Mouse (Mus musculus) forebrain, embryonic 15.5 days (tissue): ENCODE results near the gene Extl1. TPM values are rescaled to one million over a fixed set of nuclear protein-coding genes. Genes with fewer than 3 reads are reported as not detected.
"Not testable (repeated sequence)": the region's sequence is repeated elsewhere in the genome, so short reads cannot be mapped to it uniquely, and the experiment has no call there.

Source experiments
- ATAC-seq: fragments of 200-750 bp; cut with Nextera tagmentation; replicated peaks from 2 replicates; pipeline ENCODE4 v1.8.0; 2017; ENCODE audit warnings: mild to moderate bottlenecking, moderate TSS enrichment, moderate library complexity
- H3K27ac ChIP-seq: fragments of 300-500 bp; sonication (generic); replicated peaks from 2 replicates; pipeline ENCODE4 v1.5.1; 2015; ENCODE audit warnings: mild to moderate bottlenecking, inconsistent platforms
- H3K27me3 ChIP-seq: fragments of 300-500 bp; sonication (generic); 2 replicates; pipeline ENCODE4 v1.6.1; 2015; ENCODE audit warnings: inconsistent platforms
- H3K36me3 ChIP-seq: fragments of 300-500 bp; sonication (generic); 2 replicates; pipeline ENCODE4 v1.6.1; 2015; ENCODE audit warnings: mild to moderate bottlenecking, inconsistent platforms
- H3K4me1 ChIP-seq: fragments of 300-500 bp; sonication (generic); 2 replicates; pipeline ENCODE4 v1.6.1; 2015; ENCODE audit warnings: inconsistent platforms
- H3K4me2 ChIP-seq: fragments of 300-500 bp; sonication (generic); replicated peaks from 2 replicates; pipeline ENCODE4 v1.6.1; 2015; ENCODE audit warnings: mild to moderate bottlenecking, inconsistent platforms
- H3K4me3 ChIP-seq: fragments of 300-500 bp; sonication (generic); 2 replicates; pipeline ENCODE4 v1.5.1; 2015; ENCODE audit warnings: mild to moderate bottlenecking, inconsistent platforms
- H3K9ac ChIP-seq: fragments of 300-500 bp; sonication (generic); replicated peaks from 2 replicates; pipeline ENCODE4 v1.6.1; 2015; ENCODE audit warnings: mild to moderate bottlenecking, inconsistent platforms
- H3K9me3 ChIP-seq: fragments of 300-500 bp; sonication (generic); 2 replicates; pipeline ENCODE4 v1.6.1; 2016; ENCODE audit warnings: inconsistent platforms
- WGBS: fragments of 180-500 bp; shearing (Covaris S2); methylation state at CpG from one replicate; pipeline ENCODE4 v1.1.7; 2015; ENCODE audit warnings: mixed read lengths; 5-methylcytosine and 5-hydroxymethylcytosine counted together
- polyA plus RNA-seq: library from polyadenylated mRNA; unstranded; fragments of >200 nt; fragmentation: Nextera tagmentation; extraction: Ambion mirVana; gene quantifications from 2 replicates; pipeline ENCODE4 v1.2.1, GENCODE M21; 2015

Gene Extl1
- polyA plus RNA-seq, result 0.22 and 0.34 TPM in 2 replicates

GRCm38 (mm10) chr4:134383750-134384149, at the start of gene Extl1:
Gene Extl1, minus strand, starts transcription at chr4:134383850.
- not testable (repeated sequence) for H3K27me3 ChIP-seq, H3K9me3 ChIP-seq, H3K9ac ChIP-seq, H3K4me1 ChIP-seq, H3K4me2 ChIP-seq, H3K36me3 ChIP-seq, H3K27ac ChIP-seq, H3K4me3 ChIP-seq, ATAC-seq
- 95% methylated on average over 2 of the region's 6 CpGs for WGBS

DNA sequence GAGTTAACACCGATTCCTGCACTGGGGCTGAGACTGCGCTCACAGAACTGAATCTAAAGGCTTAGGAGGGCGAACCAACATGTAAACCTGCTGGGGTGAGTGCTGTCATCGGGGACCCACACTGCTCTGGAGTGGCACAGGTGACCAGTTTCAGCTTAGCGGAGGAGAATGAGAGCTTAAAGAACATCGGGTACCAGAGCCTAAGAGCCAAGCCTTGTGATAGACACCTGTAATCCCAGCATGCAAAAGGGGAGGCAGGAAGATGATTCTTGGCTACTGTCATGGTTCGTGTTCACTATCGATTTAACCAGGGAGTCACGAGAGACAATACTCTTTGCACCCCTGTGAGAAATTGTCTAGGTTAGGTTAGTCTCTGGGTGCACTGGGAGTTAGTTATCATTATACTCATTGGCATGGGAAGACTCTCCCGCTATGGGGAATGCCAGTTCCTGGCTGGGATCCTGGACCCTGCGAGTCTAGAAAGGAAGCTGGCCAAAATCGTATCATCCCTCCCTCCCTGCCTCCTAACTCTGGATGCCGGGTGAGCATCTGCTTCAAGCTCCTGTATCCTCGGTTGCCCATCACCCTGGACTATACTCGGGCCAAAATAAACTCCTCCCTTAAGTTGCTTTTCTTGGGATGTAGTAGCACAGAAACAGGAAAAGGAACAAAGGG, 49.2 kb upstream of the Extl1 start:
- H3K36me3 ChIP-seq, result no peaks in the 10 kb centered on the region
- no peak overlapping the region for H3K4me3 ChIP-seq
- no peak overlapping the region for H3K4me2 ChIP-seq
- 77% methylated on average over 15 of the region's 15 CpGs for WGBS
- H3K9me3 ChIP-seq, result no peaks in the 10 kb centered on the region
- H3K27me3 ChIP-seq, result no peaks in the 10 kb centered on the region
- no peak for ATAC-seq
- H3K9ac ChIP-seq, result no peak overlapping the region
- peaks cover 34% of the 10 kb centered on the region for H3K4me1 ChIP-seq
- H3K27ac ChIP-seq, result peak overlapping the region; percentile 99

- H3K4me3 ChIP-seq, result peak overlapping the region; percentile 11; the same call in 1 of the 2 replicates
- no peaks in the 10 kb centered on the region for H3K36me3 ChIP-seq
- WGBS, result 19% methylated on average over 23 of the region's 23 CpGs
- H3K9me3 ChIP-seq, result no peaks in the 10 kb centered on the region
- peak overlapping the region; percentile 28; the same call in 1 of the 2 replicates for H3K9ac ChIP-seq
- H3K27ac ChIP-seq, result peak overlapping the region; percentile 99
- peaks cover 34% of the 10 kb centered on the region for H3K4me1 ChIP-seq
- H3K4me2 ChIP-seq, result peak overlapping the region; percentile 42
- peak; percentile 89 for ATAC-seq
- H3K27me3 ChIP-seq, result no peaks in the 10 kb centered on the region
Measured at GRCm38 (mm10) chr4:134430381-134431004, 46.8 kb upstream of the Extl1 start.

DNA sequence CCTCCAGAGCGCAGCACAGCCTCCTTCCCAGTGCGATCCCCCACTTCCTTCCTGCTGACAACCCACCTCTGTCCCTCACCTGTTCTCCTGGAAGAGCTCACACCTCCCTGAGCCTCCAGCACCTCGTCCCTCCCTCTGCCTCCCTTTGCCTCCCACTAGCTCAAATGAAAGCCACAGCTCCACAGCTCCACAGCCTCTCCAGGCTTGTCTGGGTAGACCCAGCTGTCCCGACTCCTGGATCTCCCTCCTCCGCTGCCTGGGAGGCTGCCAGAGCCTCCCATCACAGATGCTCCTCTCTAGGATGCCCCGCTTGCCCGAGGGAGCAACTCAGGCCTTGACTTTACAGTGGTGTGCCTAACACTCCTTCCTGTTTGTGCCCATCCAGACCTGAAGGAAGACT, 41.4 kb upstream of the Extl1 start:
- Histone ChIP-seq H3K27me3 (no peaks in the 10 kb centered on the region), H3K4me1 (peaks cover 15% of the 10 kb centered on the region), H3K4me3 (no peak overlapping the region), H3K27ac (no peak overlapping the region), H3K9me3 (no peaks in the 10 kb centered on the region), H3K36me3 (no peaks in the 10 kb centered on the region), H3K9ac (no peak overlapping the region), H3K4me2 (no peak overlapping the region)
- 69% methylated on average over 7 of the region's 7 CpGs for WGBS
- no peak; the same call in 1 of the 2 replicates for ATAC-seq

DNA sequence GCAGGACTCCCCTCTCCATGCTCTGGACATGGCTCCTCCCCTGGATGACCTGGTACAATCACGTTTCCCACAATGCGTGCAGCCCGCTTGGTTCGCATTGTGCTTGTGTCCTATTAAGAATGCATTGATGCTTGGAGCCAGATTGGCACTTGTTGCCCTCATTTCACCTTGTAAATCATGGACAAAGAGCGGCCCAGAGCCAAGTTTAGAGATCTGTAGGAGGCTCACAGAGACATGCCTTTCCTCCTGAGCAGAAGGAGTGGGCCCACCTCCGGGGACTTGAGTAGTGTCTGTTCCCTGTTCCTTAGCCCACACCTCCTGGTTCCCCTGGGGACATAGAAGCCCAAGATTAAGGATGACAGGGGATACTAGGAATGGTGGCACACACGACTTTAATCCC, 40.3 kb upstream of the Extl1 start:
- Histone ChIP-seq H3K36me3 (no peaks in the 10 kb centered on the region), H3K9ac (no peak overlapping the region), H3K9me3 (no peaks in the 10 kb centered on the region), H3K4me3 (no peak overlapping the region), H3K27ac (no peak overlapping the region), H3K27me3 (no peaks in the 10 kb centered on the region), H3K4me2 (no peak overlapping the region), H3K4me1 (peaks cover 9% of the 10 kb centered on the region; the same call in 1 of the 2 replicates)
- 84% methylated on average over 7 of the region's 7 CpGs for WGBS
- ATAC-seq, result no peak

- Histone ChIP-seq H3K4me2 (no peak overlapping the region), H3K27me3 (no peaks in the 10 kb centered on the region), H3K36me3 (peaks cover 2% of the 10 kb centered on the region; the same call in 1 of the 2 replicates), H3K9me3 (no peaks in the 10 kb centered on the region), H3K4me1 (peaks cover 9% of the 10 kb centered on the region; the same call in 1 of the 2 replicates), H3K9ac (no peak overlapping the region), H3K27ac (no peak overlapping the region), H3K4me3 (no peak overlapping the region)
- no peak for ATAC-seq
- 63% methylated on average over 11 of the region's 11 CpGs for WGBS
Measured at GRCm38 (mm10) chr4:134421971-134422370, 38.3 kb upstream of the Extl1 start.

- no peaks in the 10 kb centered on the region for H3K9me3 ChIP-seq
- 0 out of 2 replicates have a peak, but pooled peaks cover 6% of the 10 kb centered on the region for H3K4me1 ChIP-seq
- no peak overlapping the region for H3K4me2 ChIP-seq
- no peak overlapping the region for H3K27ac ChIP-seq
- 83% methylated on average over 7 of the region's 7 CpGs for WGBS
- H3K36me3 ChIP-seq, result peaks cover 6% of the 10 kb centered on the region; the same call in 1 of the 2 replicates
- no peaks in the 10 kb centered on the region for H3K27me3 ChIP-seq
- H3K9ac ChIP-seq, result no peak overlapping the region
- no peak overlapping the region for H3K4me3 ChIP-seq
- ATAC-seq, result no peak
Measured at GRCm38 (mm10) chr4:134417111-134417510, 33.5 kb upstream of the Extl1 start.

- H3K9me3 ChIP-seq, result no peaks in the 10 kb centered on the region
- no peak overlapping the region for H3K9ac ChIP-seq
- H3K4me2 ChIP-seq, result no peak overlapping the region
- 0 out of 2 replicates have a peak, but pooled peaks cover under 1% of the 10 kb centered on the region for H3K4me1 ChIP-seq
- H3K4me3 ChIP-seq, result no peak overlapping the region
- 76% methylated on average over 15 of the region's 15 CpGs for WGBS
- no peak overlapping the region for H3K27ac ChIP-seq
- no peaks in the 10 kb centered on the region for H3K27me3 ChIP-seq
- peaks cover 6% of the 10 kb centered on the region; the same call in 1 of the 2 replicates for H3K36me3 ChIP-seq
- no peak for ATAC-seq
Measured at GRCm38 (mm10) chr4:134416602-134417001, 33.0 kb upstream of the Extl1 start.

DNA sequence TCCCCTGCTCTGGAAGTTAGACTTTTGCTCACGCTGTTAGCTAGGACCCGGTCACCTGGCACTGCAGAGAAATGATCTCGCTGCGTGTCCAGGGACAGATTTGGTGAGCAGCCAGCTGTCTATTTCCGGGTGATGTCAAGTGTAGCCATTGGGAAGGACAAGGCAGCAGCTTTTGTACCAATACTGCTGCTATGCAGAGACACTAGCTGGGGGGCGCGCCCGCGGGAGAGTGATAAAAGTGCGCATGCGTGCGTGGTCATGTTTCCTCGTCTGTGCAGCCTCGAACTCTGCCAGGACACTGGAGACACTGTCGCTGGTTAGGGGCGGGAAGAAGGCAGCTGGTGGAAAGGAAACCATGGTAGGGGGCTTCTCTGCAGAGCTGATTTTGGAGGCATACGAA, 32.5 kb upstream of the Extl1 start:
- no peak for ATAC-seq
- no peak overlapping the region for H3K9ac ChIP-seq
- H3K9me3 ChIP-seq, result no peaks in the 10 kb centered on the region
- no peak overlapping the region for H3K4me3 ChIP-seq
- H3K4me2 ChIP-seq, result no peak overlapping the region
- peaks cover 6% of the 10 kb centered on the region; the same call in 1 of the 2 replicates for H3K36me3 ChIP-seq
- 86% methylated on average over 17 of the region's 17 CpGs for WGBS
- H3K27ac ChIP-seq, result no peak overlapping the region
- no peaks in the 10 kb centered on the region for H3K4me1 ChIP-seq
- H3K27me3 ChIP-seq, result no peaks in the 10 kb centered on the region

DNA sequence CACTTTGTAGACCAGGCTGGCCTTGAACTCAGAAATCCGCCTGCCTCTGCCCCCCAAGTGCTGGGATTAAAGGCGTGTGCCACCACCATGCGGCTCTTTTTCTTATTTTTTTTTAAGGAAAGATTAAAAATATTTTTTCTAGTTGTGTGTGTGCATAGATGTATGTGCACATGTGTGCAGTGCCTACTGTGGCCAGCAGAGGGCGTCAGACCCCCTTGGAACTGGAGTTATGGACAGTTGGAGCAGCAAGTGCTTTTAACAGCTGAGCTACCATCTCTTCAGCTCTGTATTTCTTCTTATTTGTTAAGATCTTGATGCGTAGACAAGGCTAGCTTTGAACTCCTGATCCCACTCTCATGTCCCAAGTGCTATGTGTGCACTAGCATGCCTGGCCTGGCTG, 25.6 kb upstream of the Extl1 start:
- 0 out of 2 replicates have a peak, but pooled peaks cover 3% of the 10 kb centered on the region for H3K36me3 ChIP-seq
- no peak overlapping the region for H3K9ac ChIP-seq
- H3K9me3 ChIP-seq, result no peaks in the 10 kb centered on the region
- H3K4me1 ChIP-seq, result peaks cover 4% of the 10 kb centered on the region; the same call in 1 of the 2 replicates
- no peak overlapping the region for H3K27ac ChIP-seq
- no peak overlapping the region for H3K4me2 ChIP-seq
- ATAC-seq, result no peak
- 76% methylated on average over 5 of the region's 5 CpGs for WGBS
- no peak overlapping the region for H3K4me3 ChIP-seq
- H3K27me3 ChIP-seq, result no peaks in the 10 kb centered on the region

GRCm38 (mm10) chr4:134403721-134404120, 20.1 kb upstream of the Extl1 start:
- Histone ChIP-seq H3K4me2 (no peak overlapping the region), H3K4me3 (no peak overlapping the region), H3K9ac (no peak overlapping the region), H3K27ac (no peak overlapping the region), H3K9me3 (no peaks in the 10 kb centered on the region), H3K27me3 (no peaks in the 10 kb centered on the region), H3K36me3 (no peaks in the 10 kb centered on the region), H3K4me1 (peaks cover 34% of the 10 kb centered on the region)
- ATAC-seq, result no peak
- 50% methylated on average over 7 of the region's 7 CpGs for WGBS

DNA sequence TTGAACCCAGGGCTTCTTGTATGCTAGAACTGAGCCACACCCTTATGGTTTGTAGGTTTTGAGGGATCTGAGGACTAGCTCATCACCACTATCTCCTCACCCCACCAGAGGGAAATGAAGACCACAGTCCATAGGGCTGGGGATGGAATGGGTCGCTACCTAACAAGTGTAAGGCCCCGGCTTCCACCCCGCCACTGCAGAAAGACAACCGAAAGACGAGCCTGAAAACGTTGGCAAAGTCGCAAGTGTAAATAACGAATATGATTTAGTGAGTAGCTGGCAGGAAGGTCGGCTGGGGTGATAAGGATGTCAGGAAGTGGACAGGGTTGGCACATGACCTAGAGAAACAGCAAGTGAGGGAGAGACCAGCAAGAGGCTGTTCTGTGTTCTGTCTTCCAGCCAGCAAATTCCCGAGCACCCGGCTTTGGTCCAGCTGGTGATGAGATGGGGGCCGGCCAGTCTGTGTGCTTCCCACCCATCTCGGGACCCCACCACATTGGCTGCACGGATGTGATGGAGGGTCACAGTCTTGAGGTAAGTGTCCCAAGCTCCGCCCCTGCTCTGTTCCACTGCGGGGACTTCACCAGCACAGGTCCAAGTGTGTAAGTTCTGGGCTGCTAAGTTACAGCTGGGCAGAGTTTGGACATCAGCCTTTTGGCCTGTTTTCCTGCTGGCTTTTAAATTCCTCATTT, 19.1 kb upstream of the Extl1 start:
- Histone ChIP-seq H3K36me3 (no peaks in the 10 kb centered on the region), H3K9me3 (no peaks in the 10 kb centered on the region), H3K4me2 (no peak overlapping the region), H3K27me3 (no peaks in the 10 kb centered on the region), H3K27ac (no peak overlapping the region), H3K9ac (no peak overlapping the region), H3K4me1 (peaks cover 35% of the 10 kb centered on the region), H3K4me3 (no peak overlapping the region)
- WGBS, result 80% methylated on average over 16 of the region's 16 CpGs
- no peak for ATAC-seq
